Mouse (Mus musculus): ENCODE measurements around the gene Glrb.

Gene Glrb

GRCm38 (mm10) chr3:80913111-80913778, at the start of gene Glrb:
Gene Glrb (minus strand): TSS chr3:80913660.
- peak; percentile 61 for DNase-seq (ENCODE audit: extremely low spot score)

- no peak for DNase-seq (ENCODE audit: extremely low spot score)
Measured at GRCm38 (mm10) chr3:80959965-80960364, 46.5 kb upstream of the Glrb start.

GRCm38 (mm10) chr3:80958591-80958990, 45.1 kb upstream of the Glrb start:
- DNase-seq (ENCODE audit: extremely low spot score), result peak; percentile 33

GRCm38 (mm10) chr3:80913779-80914284, 372 bp upstream of the Glrb start:
- DNase-seq (ENCODE audit: extremely low spot score), result no peak

- no peak for DNase-seq (ENCODE audit: extremely low spot score)
Measured at GRCm38 (mm10) chr3:80894745-80895480, 18.5 kb downstream of the Glrb start.

- no peak for DNase-seq (ENCODE audit: extremely low spot score)
Measured at GRCm38 (mm10) chr3:80894328-80894727, 19.1 kb downstream of the Glrb start.

GRCm38 (mm10) chr3:80893055-80893690, 20.3 kb downstream of the Glrb start:
- no peak for DNase-seq (ENCODE audit: extremely low spot score)

- no peak for DNase-seq (ENCODE audit: extremely low spot score)
Measured at GRCm38 (mm10) chr3:80891087-80891486, 22.4 kb downstream of the Glrb start.

GRCm38 (mm10) chr3:80885174-80885573, 28.3 kb downstream of the Glrb start:
- no peak for DNase-seq (ENCODE audit: extremely low spot score)

GRCm38 (mm10) chr3:80883601-80884000, 29.9 kb downstream of the Glrb start:
- DNase-seq (ENCODE audit: extremely low spot score), result no peak

- DNase-seq (ENCODE audit: extremely low spot score), result no peak
Measured at GRCm38 (mm10) chr3:80880660-80881293, 32.7 kb downstream of the Glrb start.

GRCm38 (mm10) chr3:80878571-80878970, 34.9 kb downstream of the Glrb start:
- peak; percentile 34 for DNase-seq (ENCODE audit: extremely low spot score)

GRCm38 (mm10) chr3:80874690-80875353, 38.6 kb downstream of the Glrb start:
- no peak for DNase-seq (ENCODE audit: extremely low spot score)

- no peak for DNase-seq (ENCODE audit: extremely low spot score)
Measured at GRCm38 (mm10) chr3:80874081-80874480, 39.4 kb downstream of the Glrb start.

- DNase-seq (ENCODE audit: extremely low spot score), result no peak
Measured at GRCm38 (mm10) chr3:80871472-80872171, 41.8 kb downstream of the Glrb start.

- DNase-seq (ENCODE audit: extremely low spot score), result no peak
Measured at GRCm38 (mm10) chr3:80867328-80867727, 46.1 kb downstream of the Glrb start.

GRCm38 (mm10) chr3:80852912-80853507, 60.5 kb downstream of the Glrb start:
- no peak for DNase-seq (ENCODE audit: extremely low spot score)

- no peak for DNase-seq (ENCODE audit: extremely low spot score)
Measured at GRCm38 (mm10) chr3:80850947-80851346, 62.5 kb downstream of the Glrb start.

GRCm38 (mm10) chr3:80845634-80846033, 67.8 kb downstream of the Glrb start:
- DNase-seq (ENCODE audit: extremely low spot score), result no peak

- no peak for DNase-seq (ENCODE audit: extremely low spot score)
Measured at GRCm38 (mm10) chr3:80839845-80840244, 73.6 kb downstream of the Glrb start.

GRCm38 (mm10) chr3:80837583-80837982, 75.9 kb downstream of the Glrb start:
- DNase-seq (ENCODE audit: extremely low spot score), result no peak

All from embryo, embryonic 9.5 days (tissue).